Mouse (Mus musculus) embryonic fibroblast, embryonic 13.5 days (primary cell): ENCODE measurements around the gene Ctsll3. TPM values are rescaled to one million over a fixed set of nuclear protein-coding genes. Genes with fewer than 3 reads are reported as not detected.

Experiments used
- H3K27ac ChIP-seq: 2 replicates; pipeline ENCODE4 v1.5.1; 2012; ENCODE audit warnings: low read length, control low read depth, inconsistent platforms; ENCODE audit not compliant: insufficient read depth
- H3K4me1 ChIP-seq: 2 replicates; pipeline ENCODE4 v1.6.1; 2011; ENCODE audit warnings: low read length; ENCODE audit not compliant: control insufficient read depth, insufficient read depth
- H3K4me3 ChIP-seq: 2 replicates; pipeline ENCODE4 v1.5.1; 2011; ENCODE audit warnings: mild to moderate bottlenecking, control low read depth, low read length; ENCODE audit not compliant: insufficient read depth
- CTCF ChIP-seq: IDR thresholded peaks from 2 replicates; pipeline ENCODE4 v1.5.1; 2011; ENCODE audit warnings: mild to moderate bottlenecking, control low read depth, low read length, moderate library complexity, borderline replicate concordance; ENCODE audit not compliant: insufficient read depth
- POLR2A ChIP-seq: IDR thresholded peaks from 2 replicates; pipeline ENCODE4 v1.6.1; 2011; ENCODE audit warnings: low read depth, mild to moderate bottlenecking, control low read depth, low read length, moderate library complexity
- polyA plus RNA-seq: library from polyadenylated mRNA; stranded (reverse); fragments of >200 nt; gene quantifications from 2 replicates; pipeline ENCODE4 v1.2.4, GENCODE M21; 2011; ENCODE audit warnings: low read depth; ENCODE audit not compliant: missing spikeins, insufficient read length

The Ctsll3 gene
- polyA plus RNA-seq, 1 experiment: not detected

GRCm38 (mm10) chr13:60812768-60813167, 10.1 kb upstream of the Ctsll3 start:
- H3K27ac ChIP-seq: no peak overlapping the region
- H3K4me3 ChIP-seq: no peak overlapping the region
- H3K4me1 ChIP-seq: no peaks in the 10 kb centered on the region
- TF ChIP-seq POLR2A: no peak
- no peak for TF ChIP-seq CTCF

- H3K4me1 ChIP-seq: no peaks in the 10 kb centered on the region
- TF ChIP-seq POLR2A (no peak), CTCF (no peak)
- H3K4me3 ChIP-seq: no peak overlapping the region
- no peak overlapping the region for H3K27ac ChIP-seq
Measured at GRCm38 (mm10) chr13:60809690-60810089, 7.0 kb upstream of the Ctsll3 start.

GRCm38 (mm10) chr13:60789466-60789865, 13.2 kb downstream of the Ctsll3 start:
- TF ChIP-seq POLR2A (no peak), CTCF (no peak)
- Histone ChIP-seq H3K27ac (no peak overlapping the region), H3K4me3 (no peak overlapping the region), H3K4me1 (no peaks in the 10 kb centered on the region)

GRCm38 (mm10) chr13:60786264-60786663, 16.4 kb downstream of the Ctsll3 start, which contains the start of gene BC051665:
BC051665 (minus strand) TSS chr13:60786364.
- Histone ChIP-seq H3K27ac (no peak within 1 kb of the TSS), H3K4me1 (no peaks in the 10 kb centered on the region), H3K4me3 (no peak within 1 kb of the TSS)
- TF ChIP-seq POLR2A (no peak), CTCF (no peak)

- TF ChIP-seq POLR2A: no peak
- no peak for TF ChIP-seq CTCF
- Histone ChIP-seq H3K4me3 (no peak overlapping the region), H3K27ac (no peak overlapping the region), H3K4me1 (no peaks in the 10 kb centered on the region)
Measured at GRCm38 (mm10) chr13:60783301-60783700, 19.3 kb downstream of the Ctsll3 start.

- H3K4me1 ChIP-seq: no peaks in the 10 kb centered on the region
- TF ChIP-seq CTCF (no peak), POLR2A (no peak)
- no peak overlapping the region for H3K4me3 ChIP-seq
- H3K27ac ChIP-seq: no peak overlapping the region
Measured at GRCm38 (mm10) chr13:60780534-60780933, 22.1 kb downstream of the Ctsll3 start.

- Histone ChIP-seq H3K4me3 (no peak overlapping the region), H3K27ac (no peak overlapping the region), H3K4me1 (no peaks in the 10 kb centered on the region)
- TF ChIP-seq CTCF (no peak), POLR2A (no peak)
Measured at GRCm38 (mm10) chr13:60761161-60761560, 41.5 kb downstream of the Ctsll3 start.

GRCm38 (mm10) chr13:60760392-60760791, 42.3 kb downstream of the Ctsll3 start:
- Histone ChIP-seq H3K4me1 (no peaks in the 10 kb centered on the region), H3K27ac (no peak overlapping the region), H3K4me3 (no peak overlapping the region)
- TF ChIP-seq POLR2A (no peak), CTCF (no peak)

GRCm38 (mm10) chr13:60759136-60759535, 43.5 kb downstream of the Ctsll3 start:
- TF ChIP-seq POLR2A (no peak), CTCF (peak; percentile 33; the same call in 1 of the 2 replicates)
- Histone ChIP-seq H3K4me1 (no peaks in the 10 kb centered on the region), H3K27ac (no peak overlapping the region), H3K4me3 (no peak overlapping the region)

- TF ChIP-seq POLR2A (no peak), CTCF (no peak)
- no peak overlapping the region for H3K4me3 ChIP-seq
- no peaks in the 10 kb centered on the region for H3K4me1 ChIP-seq
- H3K27ac ChIP-seq: no peak overlapping the region
Measured at GRCm38 (mm10) chr13:60757292-60757691, 45.4 kb downstream of the Ctsll3 start.

- no peak overlapping the region for H3K27ac ChIP-seq
- TF ChIP-seq POLR2A (no peak), CTCF (no peak)
- no peak overlapping the region for H3K4me3 ChIP-seq
- no peaks in the 10 kb centered on the region for H3K4me1 ChIP-seq
Measured at GRCm38 (mm10) chr13:60755251-60755650, 47.4 kb downstream of the Ctsll3 start.
